Mouse (Mus musculus) left cerebral cortex, adult 11 months (tissue): ENCODE results near the gene Prkci.

Experiments
- DNase-seq: peaks from one replicate; pipeline ENCODE4 v3.0.0; 2022; ENCODE audit warnings: low spot score

The Prkci gene

GRCm38 (mm10) chr3:31088789-31089775, 93.5 kb downstream of the Prkci start:
- no peak for DNase-seq

- DNase-seq: no peak
Measured at GRCm38 (mm10) chr3:31089956-31090355, 94.4 kb downstream of the Prkci start.

GRCm38 (mm10) chr3:31093196-31093595, 97.6 kb downstream of the Prkci start:
- peak; percentile 69 for DNase-seq

- DNase-seq: peak; percentile 62
Measured at GRCm38 (mm10) chr3:31093627-31094351, 98.2 kb downstream of the Prkci start.

- peak; percentile 87 for DNase-seq
Measured at GRCm38 (mm10) chr3:31094531-31095178, 99.1 kb downstream of the Prkci start, which contains the start of gene Skil. Skil (plus strand) TSS chr3:31095058.

GRCm38 (mm10) chr3:31095179-31095490, 99.6 kb downstream of the Prkci start:
- DNase-seq: no peak

- peak; percentile 45 for DNase-seq
Measured at GRCm38 (mm10) chr3:31095491-31096154, 100.1 kb downstream of the Prkci start.

- DNase-seq: no peak
Measured at GRCm38 (mm10) chr3:31096155-31097101, 100.9 kb downstream of the Prkci start.

GRCm38 (mm10) chr3:31097102-31097720, 101.7 kb downstream of the Prkci start:
- DNase-seq: no peak

GRCm38 (mm10) chr3:31097976-31098375, 102.4 kb downstream of the Prkci start:
- DNase-seq: no peak

GRCm38 (mm10) chr3:31098556-31098955, 103.0 kb downstream of the Prkci start:
- no peak for DNase-seq

- no peak for DNase-seq
Measured at GRCm38 (mm10) chr3:31100026-31100425, 104.5 kb downstream of the Prkci start.

GRCm38 (mm10) chr3:31100802-31101201, 105.3 kb downstream of the Prkci start:
- no peak for DNase-seq
